Mouse (Mus musculus): ENCODE measurements around the gene Amigo3. TPM values are rescaled to one million over a fixed set of nuclear protein-coding genes. Genes with fewer than 3 reads are reported as not detected.
A peak's percentile ranks its signal among the peaks of the same experiment; 100 is the strongest.

Amigo3 gene
- polyA plus RNA-seq, 1 experiment = 4.5 TPM

- Histone ChIP-seq H3K4me3 (ENCODE audit: control insufficient read depth, insufficient read depth, low read length) (no peak overlapping the region), H3K4me1 (replicated peaks; ENCODE audit: control insufficient read depth, insufficient read depth, low read length) (no peaks in the 10 kb centered on the region; the same call in 1 of the 2 replicates), H3K27ac (ENCODE audit: control insufficient read depth, insufficient read depth, low read length) (no peak overlapping the region), H3K36me3 (ENCODE audit: control insufficient read depth, insufficient read depth, low read length) (peaks cover 23% of the 10 kb centered on the region), H3K27me3 (ENCODE audit: control insufficient read depth, insufficient read depth, low read length) (no peaks in the 10 kb centered on the region)
- TF ChIP-seq CTCF (IDR thresholded peaks at IDR 0.05; ENCODE audit: borderline replicate concordance, control insufficient read depth, extremely low read depth, insufficient read depth, low read length, poor library complexity) = no peak
- no peak for TF ChIP-seq POLR2A (IDR thresholded peaks at IDR 0.05; ENCODE audit: control insufficient read depth, extremely low read depth, insufficient read depth, low read length, poor library complexity)
- DNase-seq = no peak
- 92% methylated on average over 3 of the region's 3 CpGs for WGBS
Observed at GRCm38 (mm10) chr9:108023216-108023615, 29.7 kb upstream of the Amigo3 start.

- TF ChIP-seq POLR2A (IDR thresholded peaks at IDR 0.05; ENCODE audit: control insufficient read depth, extremely low read depth, insufficient read depth, low read length, poor library complexity) = no peak
- no peak for TF ChIP-seq CTCF (IDR thresholded peaks at IDR 0.05; ENCODE audit: borderline replicate concordance, control insufficient read depth, extremely low read depth, insufficient read depth, low read length, poor library complexity)
- H3K27ac ChIP-seq (ENCODE audit: control insufficient read depth, insufficient read depth, low read length) = no peak overlapping the region
- no peak for DNase-seq
- H3K27me3 ChIP-seq (ENCODE audit: control insufficient read depth, insufficient read depth, low read length) = no peaks in the 10 kb centered on the region
- no peak overlapping the region for H3K4me3 ChIP-seq (ENCODE audit: control insufficient read depth, insufficient read depth, low read length)
- peaks cover 28% of the 10 kb centered on the region for H3K36me3 ChIP-seq (ENCODE audit: control insufficient read depth, insufficient read depth, low read length)
- 89% methylated on average over 3 of the region's 3 CpGs for WGBS
- H3K4me1 ChIP-seq (replicated peaks; ENCODE audit: control insufficient read depth, insufficient read depth, low read length) = no peaks in the 10 kb centered on the region
Observed at GRCm38 (mm10) chr9:108026584-108026983, 26.4 kb upstream of the Amigo3 start.

GRCm38 (mm10) chr9:108027867-108028266, 25.1 kb upstream of the Amigo3 start:
- 97% methylated on average over 3 of the region's 3 CpGs for WGBS
- no peak overlapping the region for H3K27ac ChIP-seq (ENCODE audit: control insufficient read depth, insufficient read depth, low read length)
- no peak for TF ChIP-seq POLR2A (IDR thresholded peaks at IDR 0.05; ENCODE audit: control insufficient read depth, extremely low read depth, insufficient read depth, low read length, poor library complexity)
- no peak for TF ChIP-seq CTCF (IDR thresholded peaks at IDR 0.05; ENCODE audit: borderline replicate concordance, control insufficient read depth, extremely low read depth, insufficient read depth, low read length, poor library complexity)

GRCm38 (mm10) chr9:108032126-108032525, 20.8 kb upstream of the Amigo3 start:
- no peak overlapping the region for H3K4me3 ChIP-seq (ENCODE audit: control insufficient read depth, insufficient read depth, low read length)
- DNase-seq = no peak
- no peaks in the 10 kb centered on the region for H3K27me3 ChIP-seq (ENCODE audit: control insufficient read depth, insufficient read depth, low read length)
- no peak overlapping the region for H3K27ac ChIP-seq (ENCODE audit: control insufficient read depth, insufficient read depth, low read length)
- TF ChIP-seq POLR2A (IDR thresholded peaks at IDR 0.05; ENCODE audit: control insufficient read depth, extremely low read depth, insufficient read depth, low read length, poor library complexity) = no peak
- TF ChIP-seq CTCF (IDR thresholded peaks at IDR 0.05; ENCODE audit: borderline replicate concordance, control insufficient read depth, extremely low read depth, insufficient read depth, low read length, poor library complexity) = no peak
- H3K36me3 ChIP-seq (ENCODE audit: control insufficient read depth, insufficient read depth, low read length) = peaks cover 59% of the 10 kb centered on the region
- H3K4me1 ChIP-seq (replicated peaks; ENCODE audit: control insufficient read depth, insufficient read depth, low read length) = no peaks in the 10 kb centered on the region
- 96% methylated on average over 5 of the region's 5 CpGs for WGBS

More at GRCm38 (mm10) chr9:108027867-108028266, 25.1 kb upstream of the Amigo3 start:
- H3K4me3 ChIP-seq (ENCODE audit: control insufficient read depth, insufficient read depth, low read length) = no peak overlapping the region
- peaks cover 41% of the 10 kb centered on the region for H3K36me3 ChIP-seq (ENCODE audit: control insufficient read depth, insufficient read depth, low read length)
- DNase-seq = no peak
- H3K4me1 ChIP-seq (replicated peaks; ENCODE audit: control insufficient read depth, insufficient read depth, low read length) = no peaks in the 10 kb centered on the region
- no peaks in the 10 kb centered on the region for H3K27me3 ChIP-seq (ENCODE audit: control insufficient read depth, insufficient read depth, low read length)

GRCm38 (mm10) chr9:108035331-108036156, 17.4 kb upstream of the Amigo3 start:
- TF ChIP-seq CTCF (IDR thresholded peaks at IDR 0.05; ENCODE audit: borderline replicate concordance, control insufficient read depth, extremely low read depth, insufficient read depth, low read length, poor library complexity) (no peak), POLR2A (IDR thresholded peaks at IDR 0.05; ENCODE audit: control insufficient read depth, extremely low read depth, insufficient read depth, low read length, poor library complexity) (no peak)
- DNase-seq = no peak
- no peaks in the 10 kb centered on the region for H3K4me1 ChIP-seq (replicated peaks; ENCODE audit: control insufficient read depth, insufficient read depth, low read length)
- H3K27ac ChIP-seq (ENCODE audit: control insufficient read depth, insufficient read depth, low read length) = peak overlapping the region; percentile 83
- H3K36me3 ChIP-seq (ENCODE audit: control insufficient read depth, insufficient read depth, low read length) = peaks cover 66% of the 10 kb centered on the region
- no peak overlapping the region for H3K4me3 ChIP-seq (ENCODE audit: control insufficient read depth, insufficient read depth, low read length)
- no peaks in the 10 kb centered on the region for H3K27me3 ChIP-seq (ENCODE audit: control insufficient read depth, insufficient read depth, low read length)
- 94% methylated on average over 2 of the region's 2 CpGs for whole genome bisulfite sequencing

GRCm38 (mm10) chr9:108044751-108045492, 8.0 kb upstream of the Amigo3 start:
- Histone ChIP-seq H3K36me3 (ENCODE audit: control insufficient read depth, insufficient read depth, low read length) (peaks cover 42% of the 10 kb centered on the region), H3K4me1 (replicated peaks; ENCODE audit: control insufficient read depth, insufficient read depth, low read length) (peaks cover 14% of the 10 kb centered on the region), H3K27ac (ENCODE audit: control insufficient read depth, insufficient read depth, low read length) (no peak overlapping the region), H3K27me3 (ENCODE audit: control insufficient read depth, insufficient read depth, low read length) (no peaks in the 10 kb centered on the region), H3K4me3 (ENCODE audit: control insufficient read depth, insufficient read depth, low read length) (no peak overlapping the region)
- TF ChIP-seq CTCF (IDR thresholded peaks at IDR 0.05; ENCODE audit: borderline replicate concordance, control insufficient read depth, extremely low read depth, insufficient read depth, low read length, poor library complexity) = no peak
- TF ChIP-seq POLR2A (IDR thresholded peaks at IDR 0.05; ENCODE audit: control insufficient read depth, extremely low read depth, insufficient read depth, low read length, poor library complexity) = no peak
- no peak for DNase-seq
- WGBS = 90% methylated on average over 8 of the region's 8 CpGs
